Mouse (Mus musculus) layer of hippocampus, adult 8-10 months (tissue): Measurements from ENCODE around the gene Vmn1r14. TPM values are rescaled to one million over a fixed set of nuclear protein-coding genes. Genes with fewer than 3 reads are reported as not detected.
"Not testable (repeated sequence)": the region's sequence is repeated elsewhere in the genome, so short reads cannot be mapped to it uniquely, and the experiment has no call there.

Experiments
- DNase-seq, 2 experiments: peaks; one replicate each; pipeline ENCODE4 v3.0.0; 2022; ENCODE audit warnings: low spot score in 2 of 2
- total RNA-seq, 4 experiments: library from RNA; stranded (reverse); gene quantifications; 2 replicates each; pipeline ENCODE4 v1.2.4; 2022

Vmn1r14 gene
- total RNA-seq: not detected

- no peak for DNase-seq
Measured at GRCm38 (mm10) chr6:57231386-57231785, at the start of gene Vmn1r14. Gene Vmn1r14 (plus strand): TSS chr6:57231686.

DNA sequence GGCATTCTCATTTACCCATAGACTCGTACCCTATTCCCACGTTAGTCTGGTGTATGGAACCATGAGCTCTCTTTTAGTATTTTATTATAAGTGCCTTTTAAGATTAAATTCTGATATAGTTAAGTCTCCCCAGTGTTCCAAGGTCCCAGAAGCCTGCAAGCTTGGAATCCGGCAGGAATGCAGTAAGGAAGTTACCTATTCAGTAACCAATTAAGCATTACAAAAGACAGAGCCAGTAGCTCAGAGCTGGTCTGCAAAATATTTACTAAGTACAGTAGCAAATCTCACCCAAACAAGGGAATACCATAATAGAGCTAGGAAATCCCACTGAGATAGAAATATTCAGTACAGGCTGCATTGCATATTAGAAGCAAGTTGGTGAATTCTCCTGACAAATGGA lies 41.5 kb upstream of the Vmn1r14 start:
- DNase-seq: not testable (repeated sequence)

DNA sequence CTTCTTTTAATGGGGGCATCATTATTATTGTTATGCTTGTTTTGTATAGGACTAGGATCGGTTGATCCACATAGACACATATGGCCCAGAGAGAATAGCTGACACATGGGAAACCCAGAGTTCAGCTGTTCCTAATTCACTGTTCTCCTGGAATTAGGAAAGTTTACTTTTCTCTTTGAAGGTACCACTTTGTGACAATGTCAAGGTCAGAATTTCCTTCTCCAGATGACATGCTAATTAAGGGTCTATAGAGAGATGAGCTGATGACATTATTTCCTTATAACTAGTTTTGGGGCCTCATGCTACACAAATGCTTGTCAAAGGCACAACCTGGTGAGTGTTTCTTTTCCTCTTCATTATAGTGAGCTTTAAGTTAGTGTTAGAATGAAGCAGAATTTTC lies 28.5 kb upstream of the Vmn1r14 start, which contains the start of gene Vmn1r13:
Gene Vmn1r13 (plus strand): TSS at position 301 of the 400 bp plus-strand sequence.
- not testable (repeated sequence) for DNase-seq

DNA sequence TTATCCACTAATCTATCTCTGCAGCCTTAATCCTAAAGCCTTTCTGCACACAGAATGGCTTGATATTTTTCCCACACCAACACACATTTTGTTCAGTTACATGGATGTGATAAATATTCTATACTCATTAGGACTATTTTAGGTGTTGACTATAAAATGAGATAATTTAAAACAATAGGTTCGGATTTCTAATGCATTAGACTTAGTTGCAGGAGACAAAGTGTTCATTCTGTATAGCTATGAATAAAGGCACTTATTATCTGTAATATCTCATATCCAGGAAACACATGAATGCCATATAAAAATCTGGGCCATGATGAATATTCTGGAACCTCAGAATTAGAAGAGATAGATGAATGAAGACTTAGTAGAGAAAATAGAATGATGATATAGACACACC lies 26.2 kb downstream of the Vmn1r14 start, which contains the start of gene Vmn1r15:
Gene Vmn1r15 (plus strand): TSS at position 301 of the 400 bp plus-strand sequence.
- DNase-seq: no peak

DNA sequence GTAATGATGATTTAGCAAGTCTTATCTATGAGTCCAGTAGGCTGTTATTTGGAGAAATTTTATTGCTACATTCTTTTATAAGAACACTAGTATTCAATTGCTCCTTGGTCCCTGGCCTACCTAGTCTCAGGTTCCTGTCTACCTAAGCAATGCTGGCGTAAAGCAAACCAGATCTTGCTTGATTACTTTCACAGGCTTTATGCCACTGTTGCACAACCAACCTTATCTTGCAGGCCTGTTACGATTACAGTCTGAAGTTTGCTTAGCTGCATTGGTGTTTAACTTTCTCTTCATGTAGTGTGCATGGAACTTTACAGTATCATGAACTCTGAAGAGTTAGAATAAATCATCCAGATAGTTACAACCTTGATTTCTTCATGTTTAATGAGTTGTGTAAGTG lies 29.5 kb downstream of the Vmn1r14 start:
- no peak for DNase-seq

GRCm38 (mm10) chr6:57271881-57272280 lies 40.4 kb downstream of the Vmn1r14 start:
- no peak for DNase-seq

- DNase-seq: no peak
Measured at GRCm38 (mm10) chr6:57272517-57272916, 41.0 kb downstream of the Vmn1r14 start.

DNA sequence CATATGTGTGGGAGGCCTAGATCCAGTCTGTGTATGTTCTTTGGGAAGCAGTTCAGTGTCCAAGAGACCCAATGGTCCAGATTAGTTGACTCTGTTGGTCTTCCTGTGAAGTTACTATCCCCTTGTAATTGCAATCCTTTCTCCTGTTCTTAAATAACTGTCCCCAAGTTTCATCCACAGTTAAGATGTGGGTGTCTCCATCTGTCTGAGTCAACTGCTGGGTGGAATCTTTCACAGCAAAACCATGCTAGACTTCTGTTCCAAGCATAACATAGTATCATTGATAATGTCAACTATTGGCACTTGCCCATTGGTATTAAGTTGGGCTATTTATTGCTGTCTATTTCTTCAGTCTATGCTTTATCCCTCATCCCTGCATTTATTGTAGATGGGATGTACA lies 47.5 kb downstream of the Vmn1r14 start:
- DNase-seq: no peak

Other genes with a start within 250 kb of the Vmn1r14 start
- gene Vmn1r6, start 234.4 kb upstream of the Vmn1r14 start, total RNA-seq: not detected
- gene Vmn1r7, start 206.4 kb upstream of the Vmn1r14 start, total RNA-seq: not detected
- gene Vmn1r8, start 199.4 kb upstream of the Vmn1r14 start, total RNA-seq: not detected
- gene Vmn1r9, start 164.9 kb upstream of the Vmn1r14 start, total RNA-seq: under 1 TPM in 1 of 4 experiments, not detected in 3; 0.07 TPM
- not detected for gene Vmn1r10, start 122.2 kb upstream of the Vmn1r14 start, total RNA-seq
- gene Vmn1r11, start 98.2 kb upstream of the Vmn1r14 start, total RNA-seq: not detected
- gene Vmn1r12, start 74.8 kb upstream of the Vmn1r14 start, total RNA-seq: under 1 TPM in 1 of 4 experiments, not detected in 3; 0.06 TPM
- not detected for gene Vmn1r13, start 28.4 kb upstream of the Vmn1r14 start, total RNA-seq
- gene Vmn1r15, start 26.3 kb downstream of the Vmn1r14 start, total RNA-seq: not detected
- gene Vmn1r16, start 97.8 kb downstream of the Vmn1r14 start, total RNA-seq: not detected
- gene Vmn1r17, start 132.0 kb downstream of the Vmn1r14 start, total RNA-seq: not detected
- not detected for gene Vmn1r18, start 164.1 kb downstream of the Vmn1r14 start, total RNA-seq
- gene Vmn1r19, start 172.1 kb downstream of the Vmn1r14 start, total RNA-seq: not detected
- gene Vmn1r20, start 197.2 kb downstream of the Vmn1r14 start, total RNA-seq: not detected